Mouse (Mus musculus) right cerebral cortex, postnatal 36 days (tissue): ENCODE measurements around the gene Irf3.

Experiments used
- DNase-seq, 2 experiments: peaks; one replicate each; pipeline ENCODE4 v3.0.0; 2022; ENCODE audit warnings: low spot score in 2 of 2, mixed read lengths in 1 of 2

Irf3 gene

DNA sequence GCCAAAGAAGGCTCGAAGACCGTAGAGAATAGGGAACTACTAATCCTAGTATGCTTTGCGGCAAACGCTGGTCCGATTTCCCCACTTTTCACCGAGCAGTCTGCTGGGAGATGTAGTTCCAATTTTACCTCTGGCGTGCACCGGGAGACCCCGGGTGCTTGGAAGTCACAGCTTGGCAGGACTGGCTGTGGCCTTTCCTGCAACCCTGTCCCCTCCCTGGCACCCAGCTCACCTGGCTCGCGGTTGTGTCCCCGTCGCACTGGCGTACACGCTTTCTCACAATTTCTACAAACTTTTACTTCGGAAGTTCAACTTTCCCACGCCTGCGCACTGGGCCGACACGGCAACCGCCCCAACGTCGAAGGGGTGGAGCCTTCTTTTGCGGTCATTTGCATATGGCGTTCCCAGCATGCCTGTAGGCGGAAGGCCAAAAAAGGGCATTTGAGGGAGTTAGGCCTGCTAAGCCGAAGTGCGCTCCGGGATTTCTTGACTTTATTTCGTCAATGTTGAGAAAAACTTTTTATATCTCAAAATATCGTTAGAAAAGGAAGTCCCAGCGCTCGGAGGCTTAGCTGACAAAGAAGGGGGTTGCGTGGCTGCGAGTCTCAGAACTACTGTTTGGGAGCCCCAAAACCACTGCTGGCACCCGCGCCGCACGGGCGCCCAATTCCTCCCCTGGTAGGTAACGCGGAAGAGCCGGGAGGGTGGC is at the start of gene Irf3:
TSS of gene Irf3 (plus strand) at position 418 of the 709 bp plus-strand sequence.
- DNase-seq = peak; percentile 91 to 94

DNA sequence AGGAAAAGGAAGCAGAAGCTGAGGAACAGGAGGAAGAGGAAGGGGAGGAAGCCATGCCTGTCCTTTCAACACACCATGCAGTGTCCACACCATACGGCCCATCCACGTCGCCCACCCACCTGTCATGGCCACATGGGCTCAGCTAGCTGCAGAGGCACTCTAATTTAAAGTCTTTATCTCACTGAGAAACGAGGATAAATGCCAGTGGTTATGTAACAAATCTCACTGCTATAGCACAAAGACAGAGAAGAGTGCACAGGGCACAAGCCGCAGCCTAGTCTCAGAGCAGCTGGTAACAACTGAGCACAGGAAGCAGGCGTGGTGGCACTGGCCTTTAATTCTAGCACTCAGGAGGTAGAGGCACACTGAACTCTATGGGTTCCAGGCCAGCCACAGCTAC is 47.5 kb upstream of the Irf3 start:
- DNase-seq = no peak

DNA sequence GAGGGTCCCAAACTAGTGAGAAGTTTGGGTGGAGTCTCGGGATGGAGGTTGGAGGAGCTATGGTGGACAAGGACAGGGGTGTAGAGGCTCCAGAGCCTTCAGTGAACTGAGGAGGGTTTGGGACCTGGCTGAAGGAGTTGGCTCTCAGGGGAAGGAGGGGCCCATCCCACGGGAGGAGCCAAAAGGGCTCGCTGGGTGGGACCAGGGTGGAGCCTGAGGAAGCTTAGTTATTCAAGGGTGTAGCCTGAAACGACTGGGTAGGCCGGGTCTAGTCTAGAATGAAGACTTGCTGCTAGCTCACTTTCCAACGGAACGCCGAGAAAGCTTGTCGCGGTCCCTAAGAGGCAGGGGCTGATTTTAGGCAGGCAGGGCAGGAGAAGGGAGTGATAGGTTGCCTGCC is 45.5 kb upstream of the Irf3 start:
- no peak for DNase-seq

DNA sequence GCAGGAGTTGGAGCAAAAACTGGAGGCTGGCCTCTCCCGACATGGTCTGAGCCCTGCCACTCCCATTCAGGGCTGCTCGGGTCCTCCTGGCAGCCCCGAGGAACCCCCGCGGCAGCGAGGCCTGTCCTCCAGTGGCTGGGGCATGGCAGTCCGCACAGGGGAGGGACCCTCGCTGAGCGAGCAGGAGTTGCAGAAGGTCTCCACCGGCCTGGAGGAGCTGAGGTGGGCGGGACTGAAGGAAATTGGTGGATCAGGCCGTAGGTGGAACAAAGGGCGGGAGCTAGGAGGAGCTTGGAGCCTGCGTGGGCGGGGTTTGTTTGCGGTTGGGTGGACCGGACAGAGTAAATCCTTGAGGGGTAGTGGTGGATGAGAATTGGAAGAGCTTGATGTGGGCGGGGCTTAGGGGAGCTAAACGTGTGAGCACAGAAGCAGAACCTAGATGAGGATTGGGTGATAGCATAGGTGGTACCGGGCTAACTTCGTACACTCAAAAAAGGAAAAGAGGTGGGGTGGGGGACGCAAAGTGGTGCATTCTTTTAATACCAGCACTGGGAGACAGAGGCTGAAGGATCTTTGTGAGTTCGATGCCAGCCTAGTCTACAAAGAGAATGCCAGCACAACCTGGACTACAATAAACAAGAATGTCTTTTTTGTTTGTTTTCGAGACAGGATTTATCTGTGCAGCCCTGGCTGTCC is 44.7 kb upstream of the Irf3 start:
- peak; percentile 81 to 85 for DNase-seq

DNA sequence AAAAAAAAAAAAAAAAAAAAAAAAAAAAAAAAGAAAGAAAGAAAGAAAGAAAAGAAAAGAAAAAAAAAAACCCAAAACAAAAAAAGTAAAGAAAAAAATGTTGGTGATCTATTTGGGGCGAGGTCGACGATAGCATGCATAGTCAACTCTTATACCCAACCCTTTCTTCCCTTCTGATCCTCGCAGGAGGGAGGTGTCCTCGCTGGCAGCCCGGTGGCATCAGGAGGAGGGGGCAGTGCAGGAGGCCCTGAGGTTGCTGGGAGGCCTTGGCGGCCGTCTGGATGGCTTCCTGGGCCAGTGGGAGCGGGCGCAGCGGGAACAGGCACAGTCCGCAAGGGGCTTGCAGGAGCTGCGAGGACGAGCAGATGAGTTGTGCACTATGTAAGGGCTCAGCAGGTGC is 43.9 kb upstream of the Irf3 start:
- DNase-seq = no peak

DNA sequence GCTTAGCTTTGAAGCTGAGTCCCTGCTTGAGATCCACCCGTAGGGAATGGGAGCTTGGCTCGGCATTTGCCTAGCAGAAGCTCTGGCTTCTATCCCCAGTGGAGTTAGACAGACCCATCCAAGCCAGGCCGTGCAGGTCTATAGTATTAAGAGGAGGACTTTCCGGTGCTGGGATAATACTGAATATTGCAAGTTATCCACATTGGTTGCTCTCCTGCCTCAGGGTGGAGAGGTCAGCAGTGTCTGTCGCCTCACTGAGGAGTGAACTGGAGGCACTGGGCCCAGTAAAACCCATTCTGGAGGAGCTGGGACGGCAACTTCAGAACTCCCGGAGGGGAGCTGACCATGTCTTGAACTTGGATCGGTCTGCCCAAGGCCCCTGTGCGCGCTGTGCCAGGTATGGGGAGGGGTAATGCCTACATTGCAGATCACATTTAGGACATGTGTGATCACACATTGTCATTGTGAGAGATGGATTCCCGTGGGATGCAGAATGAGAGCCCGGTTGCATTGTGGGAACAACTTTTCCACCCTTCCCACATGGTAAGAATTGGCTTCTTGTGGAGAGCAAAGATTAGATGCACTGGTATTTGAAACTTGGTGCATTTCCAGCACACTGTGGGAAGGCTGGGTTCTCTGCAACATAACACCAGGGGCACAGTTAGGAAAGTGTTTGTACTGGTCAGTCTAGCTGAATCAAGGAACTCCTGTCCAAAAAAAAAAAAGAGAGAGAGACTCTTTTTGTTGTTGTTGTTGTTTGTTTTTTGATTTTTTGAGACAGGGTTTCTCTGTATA is 43.2 kb upstream of the Irf3 start:
- no peak for DNase-seq

DNA sequence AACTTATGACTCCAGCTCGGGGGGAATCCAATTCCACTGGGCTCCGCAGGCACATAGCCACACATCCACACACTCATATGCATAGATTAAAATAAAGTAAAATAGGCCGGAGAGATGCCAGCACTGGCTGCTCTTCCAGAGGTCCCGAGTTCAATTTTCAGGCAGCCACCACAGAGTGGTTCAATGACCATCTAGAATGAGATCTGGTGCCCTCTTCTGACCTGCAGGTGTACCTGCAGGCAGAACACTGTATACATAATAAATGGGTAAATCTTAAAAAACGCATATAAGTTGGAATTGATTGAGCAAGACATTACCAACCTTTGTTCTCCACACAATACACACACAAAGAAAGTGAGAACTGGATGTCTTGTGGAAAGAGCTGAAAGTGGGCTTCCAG is 41.8 kb upstream of the Irf3 start:
- DNase-seq = no peak

DNA sequence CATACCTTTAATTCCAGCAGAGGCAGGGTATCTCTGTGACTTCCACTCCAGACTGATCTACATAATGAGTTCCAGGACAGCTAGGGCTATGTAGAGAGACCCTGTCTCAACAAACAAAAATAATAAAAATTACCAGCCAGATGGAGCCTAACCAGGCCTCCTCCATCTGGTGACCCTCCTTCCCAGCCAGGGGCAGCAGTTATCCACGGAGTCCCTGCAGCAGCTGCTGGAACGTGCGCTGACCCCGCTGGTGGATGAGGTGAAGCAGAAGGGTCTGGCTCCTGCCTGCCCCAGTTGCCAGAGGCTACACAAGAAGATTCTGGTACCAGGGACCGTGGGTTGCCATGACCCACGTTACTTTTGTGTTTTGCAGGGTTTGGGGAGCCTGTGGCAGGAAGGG is 41.2 kb upstream of the Irf3 start:
- DNase-seq = no peak

DNA sequence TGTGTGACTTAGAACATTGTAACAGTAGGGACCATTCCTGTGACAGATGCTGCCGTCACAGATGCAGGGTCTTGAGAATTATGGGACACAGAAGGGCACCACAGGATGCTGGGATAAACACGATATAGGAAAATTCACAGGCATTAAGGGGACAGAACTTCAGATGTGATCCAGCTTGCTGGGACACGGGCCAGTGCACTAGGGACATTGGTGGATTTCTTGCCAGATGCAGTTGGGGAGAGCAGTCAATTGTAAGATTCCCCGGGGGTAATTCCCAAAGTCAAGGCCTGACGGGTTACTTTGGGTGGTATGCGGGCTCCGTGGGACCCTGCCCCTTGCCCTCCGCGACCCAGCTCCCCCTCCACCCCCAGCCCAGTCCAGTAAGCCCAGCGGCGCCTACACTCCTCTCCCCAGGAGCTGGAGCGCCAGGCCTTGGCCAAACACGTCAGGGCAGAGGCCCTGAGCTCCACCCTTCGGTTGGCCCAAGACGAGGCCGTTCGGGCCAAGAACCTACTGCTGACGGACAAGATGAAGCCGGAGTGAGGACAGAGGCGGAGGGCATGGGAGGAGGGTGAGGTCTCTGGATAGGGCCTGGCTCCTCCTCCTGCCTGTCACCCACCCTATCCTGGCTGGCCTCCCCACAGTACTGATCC is 40.1 kb upstream of the Irf3 start:
- DNase-seq = no peak

DNA sequence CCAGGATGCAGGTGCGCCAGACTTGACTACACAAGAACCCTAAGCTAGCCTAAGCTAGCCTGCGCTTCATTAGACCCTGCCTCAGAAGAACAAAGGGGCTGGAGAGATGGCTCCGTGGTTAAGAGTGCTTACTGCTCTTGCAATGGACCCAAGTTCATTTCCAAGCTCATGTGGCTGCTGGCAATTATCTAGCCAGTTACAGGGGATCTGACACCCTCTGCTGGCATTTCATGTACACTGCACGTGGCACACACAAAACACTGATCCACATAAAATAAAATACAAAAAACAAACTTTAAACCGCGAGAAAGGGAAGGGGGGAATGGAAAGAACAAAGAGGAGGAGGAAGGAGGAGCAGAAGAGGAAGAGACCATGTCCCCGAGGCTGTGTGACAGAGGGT is 39.2 kb upstream of the Irf3 start:
- no peak for DNase-seq

DNA sequence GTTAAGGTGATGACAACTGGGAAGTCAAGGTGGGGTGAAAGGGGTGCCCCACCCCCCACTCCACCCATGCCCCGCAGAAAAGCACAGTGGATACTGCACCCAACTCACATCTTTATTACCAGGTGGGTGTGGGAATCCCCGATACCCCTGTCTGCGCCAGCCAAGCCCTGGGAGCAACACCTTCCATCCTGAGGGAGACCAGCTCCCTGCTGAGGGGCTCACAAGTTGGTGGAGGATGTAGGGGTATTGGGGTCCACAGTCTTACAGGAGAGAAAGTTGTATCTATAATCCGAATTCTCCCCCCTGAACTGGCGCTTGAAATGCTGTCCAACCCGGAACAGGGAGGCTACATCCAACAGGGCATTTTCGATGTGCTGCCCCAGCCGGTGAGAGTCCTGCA is 38.2 kb upstream of the Irf3 start:
- peak in 1 of 2 experiments; percentile 0 for DNase-seq

DNA sequence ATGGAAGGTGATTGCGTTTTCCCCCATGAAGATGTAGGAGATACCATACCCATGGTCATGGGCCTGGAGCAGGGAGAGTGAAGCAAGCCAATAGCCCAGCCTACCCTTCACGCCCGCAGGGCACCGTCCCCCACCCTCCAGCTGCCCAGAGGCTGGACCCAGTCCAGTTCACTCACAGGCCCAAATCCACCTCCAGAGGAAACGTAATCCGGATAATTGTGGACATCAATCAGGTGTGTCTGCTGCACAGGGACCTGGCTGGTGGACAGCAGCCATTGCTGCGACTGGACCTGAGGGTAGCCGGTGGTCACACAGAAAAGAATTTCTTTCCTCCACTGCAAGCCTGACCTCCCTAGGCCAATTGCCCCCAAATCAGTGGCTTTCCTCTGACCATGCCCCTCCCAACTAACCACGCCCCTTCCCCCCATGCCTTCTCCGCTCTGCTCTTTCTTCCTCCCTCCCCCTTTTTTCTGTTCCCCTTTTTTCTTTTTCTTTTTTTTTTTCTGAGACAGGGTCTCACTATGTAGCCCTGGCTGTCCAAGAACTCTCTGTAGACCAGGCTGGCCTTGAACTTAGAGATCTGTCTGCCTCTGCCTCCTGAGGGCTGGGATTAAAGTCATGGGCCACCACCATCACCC is 37.5 kb upstream of the Irf3 start:
- DNase-seq = no peak

DNA sequence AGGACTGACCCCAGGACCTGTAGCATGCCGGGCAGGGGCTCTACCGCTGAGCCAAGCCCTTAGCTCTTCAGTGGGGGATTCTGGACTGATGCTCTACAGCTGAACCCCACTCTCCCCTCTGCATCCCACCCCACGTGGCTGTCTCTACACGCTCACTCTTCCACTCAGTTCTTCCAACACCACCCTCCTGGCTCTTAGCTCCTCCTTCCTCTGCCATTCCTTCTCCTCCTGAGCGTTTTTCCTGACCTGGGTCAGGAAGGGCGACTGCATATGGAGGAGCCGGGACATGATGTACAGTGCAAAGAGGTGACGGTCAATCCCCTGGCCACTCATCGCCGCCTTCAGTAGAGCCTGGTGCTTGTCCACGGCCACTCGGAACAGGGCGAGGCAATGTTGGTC is 36.9 kb upstream of the Irf3 start:
- no peak for DNase-seq

DNA sequence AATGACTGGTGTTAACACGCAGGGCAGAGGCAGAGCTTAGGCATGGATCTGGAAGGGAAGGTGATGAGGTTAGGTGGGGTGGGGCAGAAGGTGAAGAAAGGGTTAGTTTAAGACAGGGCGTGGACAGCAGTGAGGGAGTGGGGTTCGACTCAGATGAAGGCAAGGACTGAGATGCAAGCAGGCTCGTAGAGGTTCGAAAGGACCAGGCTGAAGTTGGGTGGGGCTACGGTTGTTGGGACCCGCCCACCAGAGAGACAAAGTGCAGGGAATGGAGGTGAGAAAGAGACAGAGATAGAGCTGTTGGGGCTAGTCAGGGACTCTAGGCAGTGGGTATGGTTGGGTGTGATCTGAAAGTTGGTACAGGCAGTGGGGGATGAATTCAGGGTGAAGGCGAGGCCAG is 35.1 kb upstream of the Irf3 start:
- no peak for DNase-seq

DNA sequence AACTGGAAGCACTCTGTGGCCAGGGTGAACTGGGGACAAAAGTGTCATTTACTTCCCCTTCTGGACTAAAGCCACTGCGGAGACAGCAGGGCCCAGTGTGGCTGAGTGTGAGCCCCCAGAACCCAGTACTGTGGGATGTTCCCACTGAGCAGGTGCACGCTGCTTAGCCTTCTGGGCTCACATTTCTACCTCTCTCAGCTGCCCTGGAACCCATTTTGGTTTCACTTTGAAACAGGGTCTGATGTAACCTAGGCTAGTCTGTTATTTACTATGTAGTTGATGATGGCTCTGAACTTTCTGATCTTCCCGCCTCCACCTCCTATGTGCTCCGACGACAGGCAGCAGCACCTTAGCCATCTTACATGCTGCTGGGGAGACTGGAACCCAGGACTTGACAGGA is 34.6 kb upstream of the Irf3 start:
- no peak for DNase-seq

DNA sequence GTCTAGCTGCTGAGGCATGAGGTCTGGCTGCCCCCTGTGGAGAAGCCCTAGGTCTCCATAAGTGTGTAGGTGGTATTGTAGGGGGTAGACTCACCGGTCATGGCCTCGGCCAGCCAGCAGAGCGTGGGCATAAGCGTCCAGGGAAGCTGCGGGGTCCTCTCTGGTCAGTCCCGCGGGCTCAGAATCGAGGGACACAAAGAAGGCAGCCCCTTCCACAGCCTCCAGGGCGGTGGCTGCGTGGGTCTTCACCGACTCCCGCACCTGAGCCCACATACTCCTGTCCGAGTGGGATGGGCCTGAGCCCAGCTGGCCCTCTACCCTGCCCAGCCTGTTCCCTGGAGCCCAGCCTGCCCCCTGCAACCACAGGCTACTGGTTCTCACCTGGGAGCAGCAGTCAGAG is 32.5 kb upstream of the Irf3 start:
- DNase-seq = no peak

DNA sequence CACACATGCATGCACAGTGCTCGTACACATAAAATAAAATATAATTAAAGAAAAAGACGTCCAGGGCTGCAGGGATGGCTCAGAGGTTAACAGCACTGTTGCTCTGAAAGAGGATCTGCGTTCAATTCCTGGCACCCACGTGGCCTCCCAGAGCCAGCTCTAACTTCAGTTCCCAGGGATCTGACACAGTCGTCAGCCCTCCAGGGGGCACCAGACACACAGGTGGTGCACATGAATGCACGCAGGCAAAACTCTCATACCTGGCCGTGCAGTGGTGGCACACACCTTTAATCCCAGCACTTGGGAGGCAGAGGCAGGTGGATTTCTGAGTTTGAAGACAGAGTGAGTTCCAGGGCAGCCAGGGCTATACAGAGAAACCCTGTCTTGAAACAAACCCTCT is 31.5 kb upstream of the Irf3 start:
- DNase-seq = no peak

DNA sequence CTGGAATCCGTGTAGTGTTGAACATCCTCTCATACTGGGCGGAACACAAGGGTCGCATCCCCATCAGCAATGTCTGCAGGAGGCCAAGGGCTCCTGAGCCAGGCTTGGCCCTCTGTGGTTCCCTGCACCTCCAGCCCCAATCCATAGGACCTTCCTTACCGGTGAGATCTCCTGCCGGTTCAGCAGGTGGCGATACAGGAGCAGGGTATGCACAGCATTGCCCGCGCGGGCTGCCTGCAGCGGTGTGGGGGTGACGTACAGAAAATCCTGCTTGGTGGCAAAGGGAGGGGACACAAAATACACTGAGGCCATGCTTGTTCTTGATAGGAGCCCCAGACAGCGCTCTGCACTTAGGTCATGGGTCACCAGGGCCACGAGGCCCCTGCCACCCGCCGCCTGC is 30.8 kb upstream of the Irf3 start:
- no peak for DNase-seq

DNA sequence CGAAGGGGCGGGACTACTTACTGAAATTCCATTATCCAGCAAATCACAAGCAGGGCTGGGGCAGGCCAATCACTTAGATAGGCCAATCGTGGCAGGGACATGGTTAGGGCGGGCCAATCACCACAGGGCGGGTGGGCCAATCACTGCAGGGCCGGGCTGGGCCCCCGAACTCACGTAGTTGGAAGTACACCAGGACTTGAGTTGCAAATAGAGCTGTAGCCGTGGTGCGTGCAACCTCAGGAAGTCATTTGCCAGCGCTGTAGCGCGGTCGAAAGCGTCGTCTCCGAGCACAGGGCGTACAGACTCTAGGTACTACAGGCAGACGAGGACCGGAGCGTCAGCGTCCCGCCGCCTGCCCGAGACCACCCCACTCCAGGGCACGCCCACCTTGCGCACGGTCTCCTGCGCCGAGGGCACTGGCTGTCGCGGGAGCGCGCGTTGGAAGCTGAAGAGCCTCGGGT is 27.2 kb upstream of the Irf3 start:
- peak; percentile 82 for DNase-seq

DNA sequence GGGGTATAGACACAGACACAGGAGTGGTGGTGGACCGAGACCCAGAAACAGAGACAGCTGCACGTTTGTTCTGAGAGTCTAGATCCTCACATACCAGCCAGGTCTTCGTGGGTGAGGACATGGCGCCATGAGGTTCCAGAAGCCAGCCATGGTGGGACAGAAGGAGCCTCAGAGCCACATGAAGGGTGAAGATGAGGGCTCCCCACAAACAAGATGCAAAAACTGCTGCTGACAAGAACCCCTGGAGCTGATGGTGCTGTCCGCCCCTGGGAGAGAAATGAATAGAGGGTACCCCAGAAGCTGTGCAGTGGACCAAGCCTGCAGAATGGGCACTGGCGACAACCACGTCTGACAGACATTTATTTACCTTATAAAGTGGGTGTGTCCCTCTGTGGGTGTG is 26.3 kb upstream of the Irf3 start:
- no peak for DNase-seq

DNA sequence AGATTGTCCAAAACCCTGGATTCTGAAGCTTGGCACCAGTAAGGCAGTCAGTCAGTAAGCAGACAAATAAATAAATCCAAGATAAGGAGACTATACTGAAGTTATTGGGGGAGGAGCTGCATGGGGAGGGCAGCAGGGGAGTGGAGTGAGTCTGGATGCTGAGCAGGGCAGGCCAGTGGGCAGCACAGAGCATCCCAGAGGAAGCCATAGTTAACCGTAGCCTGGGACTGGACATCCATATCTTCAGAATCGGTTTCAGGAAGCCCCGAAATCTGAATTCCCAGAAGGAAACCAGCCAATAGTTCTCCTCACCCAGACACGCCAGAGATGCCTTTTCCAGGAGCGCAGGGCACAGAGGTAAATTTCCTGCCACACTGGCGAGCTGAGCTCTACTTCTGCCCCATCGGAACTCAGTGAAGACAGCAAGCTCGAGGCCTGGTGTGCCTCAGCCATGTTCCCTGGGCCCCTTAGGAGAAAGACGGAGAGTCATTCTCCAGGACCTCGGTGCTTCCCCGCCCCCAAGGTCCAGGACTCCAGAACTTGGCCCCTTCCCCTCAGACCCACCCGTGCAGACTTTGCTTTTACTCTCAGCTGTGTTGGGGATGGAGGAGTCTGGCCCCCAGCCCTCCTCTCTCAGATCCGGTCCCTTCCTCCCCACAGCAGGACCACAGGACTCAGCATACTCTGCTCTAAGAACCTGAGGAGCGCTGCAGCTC is 23.9 kb upstream of the Irf3 start:
- DNase-seq = no peak
